Mouse (Mus musculus) C2C12 (cell line): ENCODE results near the gene Gse1.

Experiments used
- CEBPB ChIP-seq: IDR thresholded peaks from one replicate; pipeline ENCODE4 v1.6.1; 2011; ENCODE audit warnings: low read depth, mild to moderate bottlenecking, control low read depth, moderate library complexity
- CTCF ChIP-seq: IDR thresholded peaks from one replicate; pipeline ENCODE4 v1.5.1; 2011; ENCODE audit not compliant: control insufficient read depth, insufficient read depth, insufficient read length
- MAX ChIP-seq: IDR thresholded peaks from one replicate; pipeline ENCODE4 v1.6.1; 2011; ENCODE audit warnings: mild to moderate bottlenecking, control low read depth
- MYOD1 ChIP-seq: IDR thresholded peaks from one replicate; pipeline ENCODE4 v1.6.1; 2011; ENCODE audit warnings: low read depth; ENCODE audit not compliant: control insufficient read depth, insufficient read length
- USF1 ChIP-seq: IDR thresholded peaks from one replicate; pipeline ENCODE4 v1.6.1; 2011; ENCODE audit warnings: low read depth, mild to moderate bottlenecking, control low read depth, moderate library complexity

GRCm38 (mm10) chr8:120284265-120284664, 56.0 kb downstream of the Gse1 start:
- TF ChIP-seq CTCF (no peak), MAX (no peak), MYOD1 (no peak), USF1 (no peak), CEBPB (no peak)
